Mouse (Mus musculus) telencephalon, adult 2 months (tissue): ENCODE results near the gene Alyref.

Experiments used
- DNase-seq: peaks from one replicate; pipeline ENCODE4 v3.0.0-alpha.2; 2011; ENCODE audit warnings: low read depth, low spot score

Gene Alyref

DNA sequence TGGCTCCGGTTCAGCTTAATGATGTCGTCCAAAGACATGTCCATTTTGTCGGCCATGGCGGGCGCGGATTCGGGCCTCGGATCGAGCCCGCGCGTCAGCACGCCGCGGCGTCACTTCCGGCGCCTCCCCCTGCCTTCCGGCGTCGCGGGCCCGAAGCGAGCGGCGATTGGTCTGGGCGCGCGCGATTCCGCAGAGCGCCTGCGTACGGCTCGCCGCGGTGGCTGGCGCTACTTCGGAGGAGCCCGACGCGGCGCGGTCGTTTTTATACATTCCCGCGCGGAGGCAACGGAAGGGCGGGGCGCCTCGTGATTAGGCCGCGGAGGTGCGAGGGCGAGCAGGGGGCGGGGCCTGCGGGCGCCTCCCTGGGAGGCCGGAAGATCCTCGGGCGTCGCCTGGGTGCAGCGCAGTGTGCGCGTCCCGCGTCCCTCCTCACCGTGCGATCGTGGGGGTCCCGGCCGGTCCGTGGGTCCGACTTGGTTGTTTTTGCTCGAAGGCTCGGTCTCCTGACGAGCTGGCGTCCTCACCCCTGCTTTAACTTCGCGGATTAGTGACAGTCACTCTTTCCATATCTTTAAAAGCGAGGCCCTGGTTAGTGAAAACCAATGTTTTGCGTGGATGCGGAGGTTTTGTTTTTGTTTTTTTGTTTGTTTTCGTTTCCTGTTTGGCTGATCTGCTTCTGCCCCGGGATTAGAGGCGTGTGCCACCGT lies at the start of gene Alyref, which contains the start of gene Anapc11:
TSS of gene Alyref (minus strand) at position 83 of the 707 bp plus-strand sequence.
TSS of gene Anapc11 (plus strand) at position 139 of the 707 bp plus-strand sequence.
- DNase-seq, result peak; percentile 91

DNA sequence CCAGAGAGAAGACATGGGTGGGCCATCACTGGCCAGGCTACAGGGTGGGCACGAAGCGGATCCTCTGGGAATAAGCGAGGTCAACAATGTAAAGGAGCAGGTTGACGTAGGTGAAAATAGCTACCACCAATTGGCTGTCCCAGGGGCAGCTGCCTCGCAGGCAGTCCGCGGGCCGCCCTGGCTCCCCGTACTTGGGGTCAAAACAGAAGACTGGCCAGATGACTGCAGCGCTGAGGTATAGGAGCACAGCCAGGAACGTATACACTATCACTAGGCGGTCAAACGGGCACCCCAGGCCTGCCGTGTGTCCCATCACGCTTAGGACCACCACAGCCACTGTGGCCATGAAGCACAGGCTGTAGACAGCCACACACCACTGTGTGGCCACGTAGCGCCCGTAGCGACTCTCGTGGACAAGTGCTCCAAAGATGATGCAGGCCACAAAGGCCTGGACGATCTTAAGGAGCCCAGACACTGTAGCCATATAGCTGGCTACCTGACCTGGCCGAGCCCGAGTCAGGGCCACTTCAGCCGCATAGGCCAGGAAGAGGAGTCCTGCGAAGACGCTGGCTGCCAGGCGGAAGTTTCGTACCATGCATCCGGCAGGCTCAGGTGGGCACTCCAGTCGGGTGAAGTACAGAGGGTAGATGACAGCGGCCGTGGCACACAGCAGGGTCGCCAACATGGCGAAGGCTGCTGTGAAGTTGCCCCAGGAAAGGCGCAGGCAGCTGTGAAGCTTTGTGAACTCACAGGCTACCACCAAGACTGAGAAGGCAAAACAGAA lies 49.1 kb upstream of the Alyref start:
- no peak for DNase-seq

- peak; percentile 82 for DNase-seq
Measured at GRCm38 (mm10) chr11:120643601-120643987, 45.4 kb upstream of the Alyref start, which contains the start of gene Pycr1. TSS of gene Pycr1 (minus strand) at chr11:120643769.

- no peak for DNase-seq
Measured at GRCm38 (mm10) chr11:120642939-120643600, 44.9 kb upstream of the Alyref start.

DNA sequence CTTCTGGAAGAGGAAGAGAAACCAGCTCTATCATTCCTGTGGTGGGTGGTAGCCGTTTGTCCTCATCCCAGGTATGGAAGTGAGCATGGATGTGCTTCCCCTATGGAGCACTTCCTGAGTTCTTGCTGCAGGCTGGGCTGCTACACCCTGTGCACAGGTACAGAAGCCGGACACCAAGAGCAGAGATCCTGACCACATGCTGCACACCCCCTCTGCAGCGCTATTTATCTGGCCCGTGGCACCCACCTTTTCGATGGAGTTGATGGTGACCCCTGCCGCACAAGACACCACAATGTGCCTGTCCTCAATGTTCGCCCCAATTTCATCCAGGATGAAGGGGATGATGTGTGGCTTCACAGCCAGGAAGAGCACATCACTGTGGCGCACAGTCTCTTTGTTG lies 43.7 kb upstream of the Alyref start:
- DNase-seq, result no peak

DNA sequence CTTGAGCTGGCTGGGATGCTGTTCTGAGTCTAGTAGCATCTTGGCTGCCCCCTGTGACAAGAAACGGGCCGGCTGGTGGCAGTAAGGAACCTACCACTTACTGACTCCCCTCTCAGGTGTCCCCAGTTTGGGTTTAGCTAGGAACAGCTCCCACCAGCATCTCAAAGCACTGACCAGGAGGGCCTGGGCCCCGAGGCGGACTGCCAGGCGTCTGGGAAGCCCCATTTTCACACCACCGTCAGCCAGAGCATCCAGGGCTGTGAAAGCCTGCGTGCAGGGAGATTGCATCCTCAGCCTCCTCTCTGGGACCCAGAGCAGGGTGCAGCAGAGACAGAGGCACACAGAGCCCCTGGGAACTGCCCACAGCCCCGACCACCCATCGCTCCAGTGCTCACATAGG lies 43.1 kb upstream of the Alyref start:
- DNase-seq, result no peak

GRCm38 (mm10) chr11:120634810-120635209 lies 36.6 kb upstream of the Alyref start:
- no peak for DNase-seq

DNA sequence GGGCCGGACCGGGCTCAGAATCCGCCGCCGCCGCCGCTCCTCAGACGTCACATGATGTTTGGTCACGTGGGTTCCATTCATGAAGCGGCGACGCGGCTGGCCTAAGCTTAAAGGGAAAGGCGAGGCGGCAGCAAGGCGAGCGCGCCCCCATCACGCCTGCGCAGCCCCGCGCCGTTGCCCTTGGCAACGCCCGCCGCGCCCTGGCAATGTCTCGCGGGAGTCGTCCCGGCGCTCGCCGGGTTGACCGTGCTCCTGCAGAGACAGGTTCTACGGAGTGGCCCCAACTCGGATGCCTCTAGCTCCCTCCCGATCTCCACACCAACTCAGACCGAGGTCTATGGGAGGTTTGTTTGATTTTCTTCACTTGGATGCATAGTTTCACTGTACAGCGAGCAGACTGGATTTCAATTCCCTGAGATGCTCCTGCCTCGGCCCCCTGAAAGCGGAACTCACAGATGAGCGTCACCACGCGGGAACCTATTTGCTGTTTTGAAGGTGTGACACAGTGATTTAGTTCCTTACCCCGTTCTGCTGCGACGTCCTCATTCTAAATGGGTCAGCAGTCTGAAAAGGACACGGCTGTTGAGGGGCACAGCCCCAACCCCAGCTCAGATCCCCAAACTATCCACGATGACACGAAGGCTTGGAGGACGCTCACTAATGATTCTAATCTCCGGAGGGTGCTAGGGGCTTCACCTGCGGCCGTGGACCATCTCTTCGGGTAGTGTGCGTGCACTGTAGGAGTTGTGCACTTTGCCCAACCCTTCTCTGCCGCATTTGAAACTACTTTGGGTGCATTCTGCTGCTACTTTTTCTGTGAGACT lies 35.6 kb upstream of the Alyref start, which contains the start of gene Mafg:
TSS of gene Mafg (minus strand) at position 81 of the 824 bp plus-strand sequence.
- peak; percentile 89 for DNase-seq

DNA sequence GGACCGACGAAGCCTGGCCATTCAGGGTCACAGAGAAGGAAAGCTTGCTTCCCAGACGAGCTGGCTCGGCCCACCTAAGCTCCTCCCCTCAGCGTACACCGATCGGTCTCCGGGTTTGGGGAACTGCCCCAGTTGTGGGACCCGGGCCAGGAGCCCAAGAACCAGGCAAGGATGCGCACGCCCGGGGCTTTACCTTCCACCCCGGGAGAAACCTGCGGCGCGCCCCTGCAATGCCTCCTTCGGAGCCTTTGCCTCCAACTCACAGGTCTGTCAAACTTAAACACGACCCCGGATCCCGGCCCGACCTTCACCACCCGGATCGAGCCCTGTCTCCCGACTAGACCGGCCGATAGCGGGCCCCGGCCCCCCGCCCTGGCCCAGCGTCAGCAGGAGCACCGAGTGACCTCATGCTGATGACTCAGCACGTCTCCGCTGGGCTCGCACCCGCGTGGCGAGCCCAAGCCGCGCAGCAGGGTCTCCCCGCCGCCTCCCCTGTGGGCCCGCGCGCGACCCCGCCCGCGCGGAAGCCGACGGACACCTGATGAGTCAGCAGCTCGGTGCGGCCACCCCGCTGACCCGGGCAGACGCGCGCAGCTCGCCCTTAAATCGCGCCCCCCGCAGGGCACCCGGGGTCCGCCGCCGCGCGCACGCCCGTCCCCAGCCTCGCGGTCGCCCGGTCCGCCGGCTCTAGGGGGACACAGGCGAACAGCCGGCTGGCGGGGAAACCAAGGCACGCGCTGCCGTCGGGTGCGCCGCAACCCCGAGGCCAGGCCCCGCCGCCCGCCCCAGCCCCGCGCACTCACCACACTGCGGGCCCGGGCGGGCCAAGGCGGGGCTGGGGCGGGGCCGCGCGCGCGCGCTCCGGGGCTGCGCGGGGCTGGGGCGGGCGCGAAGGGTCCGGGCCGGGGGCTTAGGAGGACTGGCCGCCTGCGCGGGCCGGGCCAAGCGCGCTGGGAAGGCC lies 34.7 kb upstream of the Alyref start:
- no peak for DNase-seq

DNA sequence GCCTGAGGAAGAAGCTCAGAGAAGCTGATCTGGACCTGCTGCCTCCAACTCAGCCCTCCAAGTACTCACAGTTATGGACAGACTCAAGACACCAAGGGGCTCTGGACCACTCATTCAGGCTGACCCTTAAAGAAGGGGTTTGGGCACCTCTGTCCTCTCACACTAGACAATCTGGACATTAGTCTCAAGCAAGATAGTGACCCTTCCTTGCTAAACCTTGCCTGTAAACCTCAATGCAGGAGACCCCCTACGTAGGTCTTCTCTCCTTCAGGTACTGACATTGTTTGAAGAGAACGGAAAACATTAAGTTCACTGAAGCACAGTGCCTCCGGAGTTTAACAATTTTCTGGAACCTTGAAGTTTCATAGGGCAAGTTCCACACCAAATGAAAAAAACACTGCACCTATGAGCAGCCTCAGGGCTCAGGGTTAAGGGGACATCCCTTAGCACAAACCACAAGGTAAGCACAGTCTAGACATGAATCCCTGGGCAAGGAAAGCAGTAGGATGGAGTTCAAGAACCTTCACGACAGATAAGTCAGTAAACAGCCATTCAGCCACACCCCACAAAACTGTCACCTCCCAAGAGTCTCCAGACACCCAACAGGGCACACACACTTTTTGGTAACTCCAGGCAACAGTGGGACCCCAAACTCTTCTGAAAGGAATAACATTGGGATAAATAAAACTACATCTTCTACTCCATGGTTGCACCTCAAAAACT lies 33.7 kb upstream of the Alyref start:
- no peak for DNase-seq

- DNase-seq, result no peak
Measured at GRCm38 (mm10) chr11:120630881-120631725, 32.9 kb upstream of the Alyref start.

GRCm38 (mm10) chr11:120630401-120630871 lies 32.3 kb upstream of the Alyref start:
- no peak for DNase-seq

DNA sequence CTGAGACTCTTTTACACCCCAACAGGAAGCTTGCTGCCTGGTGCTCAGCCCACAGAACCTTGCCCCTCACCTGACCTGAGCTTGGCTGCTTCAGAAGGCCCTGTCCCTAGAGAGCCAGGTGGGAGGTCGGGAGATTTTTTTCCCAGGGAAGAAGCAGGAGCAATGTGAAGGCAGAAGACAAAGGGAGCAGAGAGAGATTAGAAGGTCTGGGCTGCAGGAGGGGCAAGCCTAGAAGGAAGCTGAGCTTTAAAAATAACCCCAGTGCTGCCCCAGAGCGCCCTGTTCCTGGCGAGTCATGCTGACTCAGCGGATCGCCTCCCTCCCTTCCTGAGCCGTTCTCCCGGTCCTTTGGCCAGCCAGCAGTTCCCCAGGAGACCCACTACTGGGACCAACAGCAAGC lies 31.7 kb upstream of the Alyref start:
- no peak for DNase-seq

DNA sequence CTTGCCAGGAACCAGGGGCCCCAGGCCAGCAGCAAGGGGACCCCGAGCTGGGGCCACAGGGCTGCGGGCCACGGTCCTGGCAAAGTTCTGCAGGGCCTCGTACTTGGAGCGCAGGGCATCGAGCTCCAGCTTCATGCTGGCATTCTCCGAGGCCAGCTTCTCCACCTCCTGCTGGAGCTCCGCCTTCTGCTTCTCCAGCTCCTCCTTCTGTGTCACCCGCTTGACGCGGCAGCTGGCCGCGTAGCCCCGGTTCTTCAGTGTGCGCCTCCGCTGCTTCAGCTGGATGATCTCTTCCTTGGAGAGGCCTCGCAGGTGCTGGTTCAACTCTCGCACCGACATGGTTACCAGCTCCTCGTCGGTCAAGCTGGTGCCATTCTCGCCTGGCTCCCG lies 31.2 kb upstream of the Alyref start:
- DNase-seq, result no peak

- no peak for DNase-seq
Measured at GRCm38 (mm10) chr11:120628601-120629340, 30.6 kb upstream of the Alyref start.

DNA sequence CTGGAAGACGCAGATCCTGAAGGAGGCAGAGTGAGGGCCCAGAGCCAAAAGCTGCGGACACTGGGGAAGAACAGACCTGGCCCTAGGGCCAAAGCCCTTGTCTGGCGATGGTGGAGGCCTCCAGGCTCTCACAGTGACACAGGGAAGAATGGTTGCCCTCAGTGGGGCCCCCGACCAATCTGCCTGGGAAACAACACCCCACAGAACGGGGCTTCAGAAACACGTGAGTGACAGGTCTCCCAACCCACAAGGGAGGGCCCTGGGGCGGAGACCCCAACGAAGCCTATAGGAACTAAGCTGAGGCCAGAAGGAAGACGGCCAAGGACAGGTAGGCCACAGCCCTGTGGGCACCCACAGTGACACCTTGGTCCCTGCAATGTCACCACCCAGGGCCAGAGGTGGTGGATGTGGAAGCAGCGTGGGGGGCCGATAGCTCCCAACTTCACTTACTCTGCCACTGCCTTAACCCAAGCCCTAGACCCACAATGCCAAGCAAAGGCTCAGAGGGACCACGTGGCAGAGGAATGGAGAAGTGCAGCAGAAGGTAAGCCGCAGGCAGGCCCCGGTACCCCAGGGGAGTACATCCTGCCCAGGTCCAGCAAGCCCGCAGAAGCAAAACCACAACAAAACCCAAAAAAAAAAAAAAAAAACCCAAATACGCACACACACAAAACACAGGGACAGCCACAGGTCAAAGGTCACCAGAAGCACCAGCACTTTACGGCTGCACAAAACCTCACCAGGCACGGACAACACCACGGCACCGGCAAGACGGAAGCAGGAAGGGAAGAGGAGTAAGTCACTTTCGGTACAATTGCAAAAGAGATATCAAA lies 29.5 kb upstream of the Alyref start:
- no peak for DNase-seq
